10 mouse cellular contexts compared by ENCODE assay signal in genomic region chr10:58885351-58885750, GRCm38 (mm10).
"Had no signal": no experiment of that assay in that cellular context is flagged by ENCODE, and none has a peak within 500 bp of the region (broad histone marks: within the 10 kb centered on the region; RNA-seq: fewer than 3 reads in every experiment).

No protein-coding gene starts in this region.

- H3K4me2 ChIP-seq: limb, embryonic 13.5 days; midbrain, embryonic 15.5 days had no signal

- H3K4me1 ChIP-seq: limb, embryonic 13.5 days had no signal

- H3K9me3 ChIP-seq: limb, embryonic 13.5 days; midbrain, embryonic 15.5 days had no signal

- H3K9ac ChIP-seq: limb, embryonic 13.5 days; liver, embryonic 14.5 days; midbrain, embryonic 15.5 days had no signal

- H3K4me3 ChIP-seq: limb, embryonic 13.5 days; midbrain, embryonic 15.5 days had no signal

- H3K36me3 ChIP-seq: limb, embryonic 13.5 days; midbrain, embryonic 15.5 days had no signal

- ATAC-seq: midbrain, embryonic 15.5 days had no signal

- DNase-seq: kidney, adult 9 months; kidney, postnatal 36 days; left cerebral cortex, postnatal 4 days; lung, adult 18-20 months; right cerebral cortex, postnatal 14 days; thymus, postnatal 36 days had no signal

- H3K27me3 ChIP-seq: limb, embryonic 13.5 days; midbrain, embryonic 15.5 days had no signal

- H3K27ac ChIP-seq: kidney, postnatal 0 days; limb, embryonic 13.5 days; liver, embryonic 14.5 days; midbrain, embryonic 15.5 days had no signal
